Mouse (Mus musculus): ENCODE results near the gene Ano6.

Ano6 gene

GRCm38 (mm10) chr15:95931013-95931775, 140.6 kb downstream of the Ano6 start:
- DNase-seq (ENCODE audit: low read depth, low spot score): no peak

DNA sequence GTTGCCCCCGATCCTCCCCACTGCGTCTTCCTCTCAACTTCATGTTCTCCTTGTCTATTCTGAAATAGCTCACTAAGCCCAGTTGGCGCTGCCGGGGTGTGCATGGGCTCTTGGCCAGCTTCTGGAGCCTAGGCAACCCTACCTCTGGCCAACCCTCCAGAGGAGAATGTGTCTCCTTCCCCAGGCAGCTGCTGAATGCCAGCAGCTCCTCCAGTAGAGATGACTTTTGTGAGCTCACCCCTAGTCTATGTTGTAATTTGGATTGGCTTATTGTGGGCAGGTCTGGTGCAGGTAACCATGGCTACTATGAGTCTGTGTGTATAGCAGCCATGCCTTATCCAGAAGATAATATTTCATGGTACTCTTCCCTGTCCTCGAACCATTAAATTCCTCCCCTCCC, 141.7 kb downstream of the Ano6 start:
- no peak for DNase-seq (ENCODE audit: low read depth, low spot score)

DNA sequence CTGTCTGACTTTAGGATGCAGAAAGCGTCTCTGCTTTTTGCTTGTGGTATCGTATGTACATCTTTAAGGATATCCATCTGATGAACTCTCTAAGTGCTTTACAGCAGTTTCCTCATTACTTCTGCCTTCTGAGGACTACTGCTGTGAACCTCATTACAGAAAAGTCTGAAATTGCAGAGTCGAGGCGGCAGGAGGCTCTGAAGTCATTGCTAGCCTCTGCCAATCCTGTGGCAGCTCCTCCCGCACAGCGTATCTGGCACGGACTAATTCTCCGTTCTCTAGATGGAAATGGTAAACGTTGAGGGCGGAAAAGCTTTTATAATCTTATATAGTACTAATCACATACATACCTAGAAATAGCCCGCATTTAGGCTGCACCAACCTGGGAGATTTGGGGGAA, 144.5 kb downstream of the Ano6 start:
- no peak for DNase-seq (ENCODE audit: low read depth, low spot score)

DNA sequence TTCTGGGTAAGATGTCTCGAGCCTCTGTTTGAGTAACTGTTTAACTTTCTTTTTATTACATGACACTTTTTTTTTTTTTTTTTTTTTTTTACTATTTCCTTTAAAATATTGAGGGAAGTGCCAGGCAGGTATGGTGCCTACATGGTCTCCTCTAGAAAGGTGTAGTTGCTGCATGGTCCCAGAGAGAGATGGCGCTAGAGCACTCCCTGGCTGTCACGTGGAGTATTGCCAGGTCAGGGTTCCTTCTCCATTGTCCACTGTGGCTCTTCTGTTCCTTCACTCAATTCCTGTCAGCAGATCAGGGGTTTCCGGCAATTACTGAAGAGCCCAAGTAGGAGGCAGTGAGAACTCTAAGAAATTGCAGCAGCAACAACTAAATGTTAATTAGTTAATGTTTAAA, 152.8 kb downstream of the Ano6 start:
- DNase-seq (ENCODE audit: low read depth, low spot score): peak; percentile 53

DNA sequence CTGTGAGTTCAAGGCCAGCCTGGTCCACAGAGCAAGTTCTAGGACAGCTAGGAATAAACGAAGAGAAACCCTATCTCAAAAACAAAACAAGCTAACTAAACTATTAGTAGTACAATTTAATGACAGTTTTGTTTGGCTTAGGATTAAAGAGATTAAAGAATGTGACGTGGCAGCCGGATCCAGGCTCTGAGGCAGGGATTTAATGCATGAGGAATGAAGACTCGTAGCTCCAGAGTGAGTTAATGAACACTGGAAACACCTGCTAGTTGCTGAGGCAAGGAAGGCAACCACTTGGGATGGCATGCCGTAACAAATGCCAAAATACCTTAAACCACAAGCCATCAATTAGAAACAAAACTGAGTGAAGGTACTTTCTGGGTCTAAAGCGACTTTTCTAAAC, 153.7 kb downstream of the Ano6 start:
- DNase-seq (ENCODE audit: low read depth, low spot score): no peak

GRCm38 (mm10) chr15:95945951-95946708, 155.5 kb downstream of the Ano6 start:
- no peak for DNase-seq (ENCODE audit: low read depth, low spot score)

GRCm38 (mm10) chr15:95948411-95948810, 157.8 kb downstream of the Ano6 start:
- no peak for DNase-seq (ENCODE audit: low read depth, low spot score)

DNA sequence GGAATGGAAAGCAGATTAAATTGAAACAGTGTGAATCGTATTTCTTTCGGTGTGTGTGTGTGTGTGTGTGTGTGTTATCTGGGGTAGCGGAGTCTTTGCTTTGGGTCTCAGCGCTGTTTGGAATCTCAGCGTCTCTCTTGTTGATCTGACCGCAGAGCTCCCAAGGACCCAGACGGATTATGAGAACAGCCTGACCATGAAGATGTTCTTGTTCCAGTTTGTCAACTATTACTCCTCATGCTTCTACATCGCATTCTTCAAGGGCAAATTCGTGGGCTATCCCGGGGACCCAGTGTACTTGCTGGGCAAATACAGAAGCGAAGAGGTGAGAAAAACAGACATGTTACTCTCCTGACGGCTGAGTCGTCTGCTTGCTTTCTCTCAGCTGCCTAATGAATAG, 158.7 kb downstream of the Ano6 start:
- DNase-seq (ENCODE audit: low read depth, low spot score): no peak

DNA sequence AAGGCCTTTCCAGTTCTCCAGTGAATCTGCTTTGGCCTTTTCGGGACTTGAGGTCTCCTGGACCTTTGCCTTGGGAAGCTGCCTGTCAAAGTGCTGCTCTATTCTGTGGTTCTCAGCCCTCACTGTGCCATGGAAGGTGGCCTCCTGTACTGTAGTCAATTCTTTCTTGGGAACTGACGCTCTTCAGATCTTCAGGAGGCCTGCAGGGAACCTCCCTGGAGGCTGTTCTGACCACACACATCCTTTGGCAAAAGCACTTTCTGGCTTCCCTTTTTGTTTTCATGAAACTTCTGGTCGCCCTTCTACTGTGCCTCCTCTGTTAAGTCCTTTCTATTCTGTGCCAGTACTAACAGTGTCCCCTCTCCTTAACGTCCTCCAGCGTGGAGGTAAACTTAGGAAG, 160.9 kb downstream of the Ano6 start:
- DNase-seq (ENCODE audit: low read depth, low spot score): no peak

DNA sequence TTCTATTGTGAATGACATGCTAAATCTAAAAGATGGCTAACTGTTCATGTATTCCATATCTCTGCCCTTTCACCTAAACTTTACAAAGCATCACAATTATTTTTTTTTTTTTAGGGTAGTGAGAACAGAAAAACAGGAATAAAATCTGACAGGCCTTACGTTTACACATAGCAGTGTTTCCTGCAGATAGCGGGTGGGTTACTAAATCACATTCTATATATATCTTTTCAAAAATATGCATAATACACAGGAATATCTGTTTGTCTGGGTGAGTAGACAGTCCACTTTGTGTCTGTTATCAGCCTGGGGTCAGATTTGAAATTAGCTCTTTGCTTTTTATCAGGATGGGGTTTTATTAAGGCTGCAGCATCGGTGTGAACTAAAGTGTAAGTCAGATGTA, 166.0 kb downstream of the Ano6 start:
- DNase-seq (ENCODE audit: low read depth, low spot score): no peak

DNA sequence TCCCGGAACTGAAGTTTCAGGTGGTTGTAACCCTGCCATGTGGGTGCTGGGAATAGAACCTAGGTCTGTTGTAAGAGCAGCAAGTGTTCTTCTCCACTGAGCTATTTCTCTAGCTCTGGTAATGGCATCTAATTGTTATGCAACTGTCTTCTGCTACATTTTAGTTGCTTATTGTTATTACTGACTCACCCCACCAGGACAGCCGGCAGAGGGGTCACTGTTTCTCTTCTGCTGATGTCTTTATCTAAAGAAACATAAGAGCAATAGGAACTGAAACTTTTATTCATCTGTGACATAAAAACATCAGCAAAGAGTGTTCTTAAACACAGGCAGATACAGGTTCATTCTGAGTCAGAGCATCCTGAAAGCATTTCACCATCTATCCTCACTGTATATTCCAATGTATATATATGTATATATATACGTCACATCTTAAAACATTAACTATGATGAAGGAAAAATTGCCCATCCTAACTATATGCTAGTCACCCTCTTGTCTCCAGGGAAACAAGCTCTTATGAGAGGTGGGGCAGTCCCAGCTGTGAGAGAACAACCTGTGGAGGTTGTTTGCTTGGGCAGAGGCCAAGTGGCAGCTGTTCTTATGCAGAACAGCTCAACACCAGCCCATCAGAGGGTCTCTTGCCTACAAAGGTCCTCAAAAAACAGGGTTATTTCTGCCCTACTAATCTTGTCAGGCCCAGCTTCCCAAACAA, 171.9 kb downstream of the Ano6 start:
- DNase-seq (ENCODE audit: low read depth, low spot score): peak; percentile 93

DNA sequence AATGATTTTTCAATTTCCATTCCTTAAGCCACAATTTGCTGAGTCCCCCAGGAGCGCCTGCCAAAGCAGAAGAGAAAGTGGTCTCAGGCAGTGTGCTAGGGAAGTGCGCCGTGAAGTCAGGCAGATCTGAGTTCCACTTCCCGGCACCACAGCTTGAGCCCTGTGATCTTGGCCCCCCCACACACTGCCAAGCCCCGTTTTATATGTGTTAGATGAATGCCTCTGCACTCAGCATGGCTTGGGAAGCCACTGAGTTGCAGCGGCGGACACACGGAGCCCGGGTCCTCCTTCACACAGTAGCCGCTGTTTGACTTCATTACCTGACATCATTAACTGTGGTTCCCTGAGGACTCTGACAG, 172.5 kb downstream of the Ano6 start:
- DNase-seq (ENCODE audit: low read depth, low spot score): peak; percentile 93

GRCm38 (mm10) chr15:95963533-95964250, 173.0 kb downstream of the Ano6 start:
- peak; percentile 4 for DNase-seq (ENCODE audit: low read depth, low spot score)

DNA sequence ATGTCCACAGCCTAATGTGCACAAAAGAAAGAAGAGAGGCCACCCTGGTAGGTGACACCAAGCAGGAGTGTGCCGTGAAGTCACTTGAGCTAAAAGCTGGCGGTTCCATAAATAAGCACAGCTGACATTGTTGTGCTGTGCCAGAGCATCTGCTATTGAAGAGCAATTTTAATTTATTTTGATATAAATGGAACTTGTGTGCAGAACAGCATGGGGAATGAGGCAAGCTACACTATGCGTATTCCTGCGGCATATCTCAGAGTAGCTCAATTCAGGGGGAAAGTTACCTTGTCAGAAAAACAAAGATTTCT, 173.6 kb downstream of the Ano6 start:
- no peak for DNase-seq (ENCODE audit: low read depth, low spot score)

- no peak for DNase-seq (ENCODE audit: low read depth, low spot score)
Measured at GRCm38 (mm10) chr15:95966979-95967378, 176.3 kb downstream of the Ano6 start.

DNA sequence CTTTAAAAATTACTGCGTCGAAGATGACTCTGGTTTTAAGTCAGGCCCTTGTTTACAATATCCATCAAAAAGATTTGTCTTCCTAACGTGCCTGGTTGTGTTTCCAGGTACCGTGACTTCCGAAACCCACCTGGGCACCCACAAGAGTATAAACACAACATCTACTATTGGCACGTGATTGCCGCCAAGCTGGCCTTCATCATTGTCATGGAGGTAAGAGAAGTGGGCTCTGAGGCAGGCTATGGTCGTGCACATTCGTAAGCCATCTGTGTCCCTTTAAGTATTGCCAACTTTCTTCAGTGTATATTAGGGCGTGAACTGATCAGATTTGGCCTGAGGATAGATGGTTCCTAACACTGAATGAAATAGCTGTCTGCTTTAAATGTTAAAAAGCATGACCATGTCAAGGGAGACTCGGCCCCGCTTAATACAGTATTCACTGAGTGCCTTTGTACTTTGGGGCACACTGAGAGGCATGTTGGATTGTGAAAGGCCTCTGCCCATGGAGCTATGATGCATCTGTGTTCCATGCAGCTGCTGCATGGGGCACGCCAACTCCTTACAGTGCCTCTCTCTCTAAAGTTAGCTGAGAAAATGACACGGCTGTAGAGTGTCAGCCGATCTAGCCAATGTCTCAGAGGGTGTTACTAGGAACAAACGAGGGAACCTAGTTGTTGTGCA, 177.0 kb downstream of the Ano6 start:
- no peak for DNase-seq (ENCODE audit: low read depth, low spot score)

DNA sequence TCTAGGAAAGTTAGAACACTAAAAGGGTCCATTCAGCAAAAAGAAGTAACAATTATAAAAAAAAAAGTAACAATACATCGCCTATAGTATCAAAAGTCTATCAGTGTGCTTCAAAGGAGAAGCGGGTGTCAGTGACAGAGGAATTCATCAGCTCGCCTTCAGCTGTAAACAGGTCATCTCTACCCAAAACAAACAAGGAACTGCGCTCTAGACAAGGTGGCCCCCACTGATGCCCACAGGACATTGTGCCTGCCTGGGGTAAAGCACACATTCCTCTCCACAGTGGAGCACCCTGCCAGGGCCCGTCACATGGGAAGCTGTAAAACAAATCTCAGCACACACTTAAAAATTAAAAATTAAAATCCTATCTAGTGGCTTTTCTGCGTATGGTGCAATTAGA, 179.0 kb downstream of the Ano6 start:
- DNase-seq (ENCODE audit: low read depth, low spot score): no peak

GRCm38 (mm10) chr15:95970176-95970575, 179.5 kb downstream of the Ano6 start:
- no peak for DNase-seq (ENCODE audit: low read depth, low spot score)

GRCm38 (mm10) chr15:95970691-95971090, 180.0 kb downstream of the Ano6 start:
- no peak for DNase-seq (ENCODE audit: low read depth, low spot score)

DNA sequence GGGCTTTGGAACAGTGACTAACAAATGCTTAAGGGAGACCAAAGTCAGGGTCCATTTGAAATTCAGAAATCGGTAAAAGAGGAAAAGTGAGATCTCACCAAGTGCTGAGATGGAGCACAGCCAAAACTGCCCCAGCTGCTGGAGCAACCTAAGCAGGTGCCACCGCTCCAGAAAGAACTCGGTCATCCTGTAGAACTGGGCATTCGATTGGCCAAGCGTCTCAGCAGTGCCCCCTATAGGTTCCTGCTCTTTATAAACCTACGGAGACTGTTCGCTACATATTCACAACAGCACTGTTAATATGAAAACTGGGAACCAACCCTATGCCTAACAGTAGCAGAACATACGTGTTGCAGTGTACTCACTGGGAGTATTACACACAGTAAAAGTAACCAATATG, 180.7 kb downstream of the Ano6 start:
- DNase-seq (ENCODE audit: low read depth, low spot score): peak; percentile 23

DNA sequence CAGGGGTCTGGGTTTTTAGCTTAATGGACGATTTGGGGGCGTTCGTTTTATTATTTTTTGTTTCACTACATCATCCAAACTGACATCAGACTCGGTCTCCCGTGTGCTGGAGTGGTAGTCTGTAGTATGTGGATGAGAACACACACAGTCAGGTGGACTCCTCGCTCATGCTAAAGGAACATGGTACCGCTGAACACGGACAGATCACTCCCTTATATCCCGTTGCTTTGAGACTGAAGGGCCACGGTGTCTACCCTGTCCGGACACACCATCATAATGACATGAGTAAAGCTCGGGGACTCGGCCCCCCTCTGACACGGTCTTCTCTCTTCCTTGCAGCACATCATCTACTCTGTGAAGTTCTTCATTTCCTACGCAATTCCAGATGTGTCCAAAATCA, 181.5 kb downstream of the Ano6 start:
- no peak for DNase-seq (ENCODE audit: low read depth, low spot score)

GRCm38 (mm10) chr15:95972621-95973020, 182.0 kb downstream of the Ano6 start:
- no peak for DNase-seq (ENCODE audit: low read depth, low spot score)

Measured in A20 (cell line).